Mouse (Mus musculus): ENCODE data around the gene Gm21954. TPM values are rescaled to one million over a fixed set of nuclear protein-coding genes. Genes with fewer than 3 reads are reported as not detected.
A peak's percentile ranks its signal among the peaks of the same experiment; 100 is the strongest.

Gene Gm21954
- total and polyA plus RNA-seq, 2 experiments from 2014 or later: not detected

DNA sequence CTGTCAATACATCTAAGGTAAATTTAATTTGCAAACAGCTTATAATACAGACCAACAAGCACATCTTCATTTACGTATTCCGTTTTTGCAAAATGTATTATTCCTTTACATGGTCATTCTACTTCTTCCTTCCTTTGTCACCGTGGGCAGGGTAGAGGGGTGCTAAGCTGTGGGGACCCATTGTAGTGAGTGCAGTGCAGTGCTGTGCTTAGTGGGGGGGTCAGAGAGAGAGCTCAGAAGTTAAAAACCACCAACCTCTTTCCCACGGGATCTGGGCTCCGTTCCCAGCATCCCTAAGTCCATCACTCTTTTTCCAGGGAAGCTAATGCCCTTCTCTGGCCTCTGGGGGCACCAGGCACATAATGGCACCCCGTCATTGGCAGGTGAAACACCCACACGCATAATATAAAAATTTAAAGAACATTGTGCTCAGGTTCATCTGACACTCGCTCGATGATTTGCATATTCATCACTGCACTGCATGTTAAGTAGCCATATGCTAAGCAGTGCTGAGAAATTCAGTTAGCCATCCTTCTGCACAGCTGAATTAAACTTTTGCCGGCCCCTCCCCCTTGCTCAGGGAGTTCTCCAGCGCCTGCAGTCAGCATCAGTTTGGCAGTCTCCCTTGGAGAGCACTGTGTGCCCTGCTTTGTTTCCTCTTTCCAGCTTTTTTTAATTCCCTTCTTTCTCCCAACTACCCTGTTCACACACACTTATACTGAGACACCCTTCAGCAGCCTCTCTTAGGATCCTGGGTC lies 48.2 kb downstream of the Gm21954 start:
- peaks cover 17% of the 10 kb centered on the region for H3K4me1 ChIP-seq (ENCODE audit: insufficient read depth)
- no peaks in the 10 kb centered on the region for H3K27me3 ChIP-seq (ENCODE audit: insufficient read depth, low read length)
- H3K27ac ChIP-seq (ENCODE audit: low read depth, low read length): peak overlapping the region; percentile 82
- H3K36me3 ChIP-seq (ENCODE audit: insufficient read depth): no peaks in the 10 kb centered on the region
- 0 out of 2 replicates have a peak overlapping the region, but pooled peaks have one; percentile 22 for H3K9ac ChIP-seq
- ATAC-seq (peak; percentile 95), DNase-seq (peak; percentile 79)
- no peaks in the 10 kb centered on the region for H3K9me3 ChIP-seq (ENCODE audit: low read length)
- TF ChIP-seq CTCF (IDR thresholded peaks at IDR 0.05; ENCODE audit: low read depth): peak; percentile 21; the same call in 1 of the 2 replicates
- WGBS: 9% methylated on average over 11 of the region's 11 CpGs
- 0 out of 2 replicates have a peak overlapping the region, but pooled peaks have one; percentile 2 for H3K4me3 ChIP-seq (ENCODE audit: low read depth, low read length)
- H3K4me2 ChIP-seq (ENCODE audit: low read depth): peak overlapping the region; percentile 34

DNA sequence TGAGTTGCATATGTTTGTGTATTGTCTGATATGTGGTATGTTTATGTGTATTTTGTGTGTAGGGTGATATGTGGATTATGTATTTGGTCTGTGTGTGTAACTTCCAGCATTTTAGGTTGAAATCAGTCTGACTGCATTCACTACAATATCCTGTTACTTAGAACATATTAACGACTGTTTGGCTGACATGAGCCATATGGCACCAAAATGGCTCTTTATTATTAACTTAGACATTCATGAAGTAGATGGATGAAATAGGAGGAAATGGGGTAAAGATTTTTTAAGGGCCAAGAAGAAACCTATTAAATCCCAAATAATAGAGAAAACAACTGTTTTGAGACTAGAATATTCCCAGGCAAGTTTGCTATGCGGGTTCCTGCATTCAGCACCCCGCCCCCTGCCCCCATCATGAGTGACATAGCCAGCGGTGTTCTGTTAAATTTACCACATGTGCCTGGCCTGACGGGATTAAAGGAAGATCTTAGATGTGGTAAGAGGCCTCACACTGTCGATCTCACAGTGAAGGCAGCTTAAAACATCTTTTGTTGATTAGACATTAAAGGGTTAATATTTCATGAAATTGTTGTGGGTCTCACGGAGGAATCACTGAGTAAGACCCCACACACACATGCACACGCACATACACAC lies 51.5 kb downstream of the Gm21954 start:
- Histone ChIP-seq H3K4me2 (ENCODE audit: low read depth) (no peak overlapping the region), H3K9ac (no peak overlapping the region), H3K9me3 (ENCODE audit: low read length) (no peaks in the 10 kb centered on the region), H3K4me3 (ENCODE audit: low read depth, low read length) (no peak overlapping the region), H3K4me1 (ENCODE audit: insufficient read depth) (peaks cover 22% of the 10 kb centered on the region), H3K27me3 (ENCODE audit: insufficient read depth, low read length) (no peaks in the 10 kb centered on the region), H3K27ac (ENCODE audit: low read depth, low read length) (no peak overlapping the region), H3K36me3 (ENCODE audit: insufficient read depth) (no peaks in the 10 kb centered on the region)
- ATAC-seq: no peak
- TF ChIP-seq CTCF (IDR thresholded peaks at IDR 0.05; ENCODE audit: low read depth): no peak
- 44% methylated on average over 8 of the region's 8 CpGs for WGBS
- DNase-seq: no peak

DNA sequence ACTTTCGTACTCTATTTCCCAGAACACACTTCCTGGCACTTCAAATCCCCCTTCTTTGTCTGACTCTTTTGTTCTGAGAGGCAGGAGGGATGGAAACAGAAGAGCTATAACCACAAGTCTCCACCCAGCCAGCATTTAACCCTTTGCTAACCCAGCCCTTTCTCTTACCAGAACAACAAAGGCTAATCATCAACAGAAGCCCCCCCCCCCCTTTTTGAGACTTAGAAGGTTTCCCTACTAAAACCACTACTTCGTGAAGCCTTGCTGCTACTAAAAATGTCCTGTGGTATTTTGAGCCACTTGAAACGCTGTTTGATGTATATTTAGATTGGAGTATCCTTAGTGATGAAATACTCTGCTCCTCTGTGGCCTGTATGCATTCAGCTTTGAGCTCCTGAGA lies 52.7 kb downstream of the Gm21954 start:
- H3K9ac ChIP-seq: no peak overlapping the region
- H3K4me1 ChIP-seq (ENCODE audit: insufficient read depth): peaks cover 29% of the 10 kb centered on the region
- no peak for TF ChIP-seq CTCF (IDR thresholded peaks at IDR 0.05; ENCODE audit: low read depth)
- no peak overlapping the region for H3K4me2 ChIP-seq (ENCODE audit: low read depth)
- H3K27me3 ChIP-seq (ENCODE audit: insufficient read depth, low read length): no peaks in the 10 kb centered on the region
- H3K4me3 ChIP-seq (ENCODE audit: low read depth, low read length): no peak overlapping the region
- ATAC-seq (no peak), DNase-seq (no peak)
- H3K36me3 ChIP-seq (ENCODE audit: insufficient read depth): no peaks in the 10 kb centered on the region
- no peaks in the 10 kb centered on the region for H3K9me3 ChIP-seq (ENCODE audit: low read length)
- H3K27ac ChIP-seq (ENCODE audit: low read depth, low read length): peak overlapping the region; percentile 59
- WGBS: 18% methylated on average over 3 of the region's 3 CpGs

DNA sequence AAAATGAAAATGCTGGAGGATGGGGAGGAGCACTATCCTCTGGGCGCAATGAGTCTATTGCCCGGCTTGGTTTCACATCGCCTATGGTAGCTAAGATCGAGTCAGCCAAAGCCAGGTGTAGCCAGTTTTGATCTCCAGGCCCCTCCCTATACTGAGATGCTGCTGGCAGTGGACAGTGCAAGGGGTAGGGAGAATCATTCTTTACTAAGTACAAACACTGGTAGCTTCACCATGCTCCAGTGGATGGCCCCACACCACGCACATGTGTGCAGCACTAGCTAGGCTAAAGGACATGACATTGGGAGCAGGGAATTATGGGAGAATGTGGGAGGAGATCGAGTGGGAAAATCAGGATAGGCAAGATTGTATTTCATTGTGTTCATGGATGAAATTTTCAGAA lies 53.2 kb downstream of the Gm21954 start:
- Histone ChIP-seq H3K9ac (no peak overlapping the region), H3K4me1 (ENCODE audit: insufficient read depth) (peaks cover 25% of the 10 kb centered on the region), H3K9me3 (ENCODE audit: low read length) (no peaks in the 10 kb centered on the region), H3K4me2 (ENCODE audit: low read depth) (no peak overlapping the region), H3K4me3 (ENCODE audit: low read depth, low read length) (no peak overlapping the region), H3K27me3 (ENCODE audit: insufficient read depth, low read length) (no peaks in the 10 kb centered on the region), H3K36me3 (ENCODE audit: insufficient read depth) (no peaks in the 10 kb centered on the region), H3K27ac (ENCODE audit: low read depth, low read length) (0 out of 2 replicates have a peak overlapping the region, but pooled peaks have one; percentile 24)
- DNase-seq: no peak
- WGBS: 63% methylated on average over 6 of the region's 6 CpGs
- no peak for ATAC-seq
- no peak for TF ChIP-seq CTCF (IDR thresholded peaks at IDR 0.05; ENCODE audit: low read depth)

DNA sequence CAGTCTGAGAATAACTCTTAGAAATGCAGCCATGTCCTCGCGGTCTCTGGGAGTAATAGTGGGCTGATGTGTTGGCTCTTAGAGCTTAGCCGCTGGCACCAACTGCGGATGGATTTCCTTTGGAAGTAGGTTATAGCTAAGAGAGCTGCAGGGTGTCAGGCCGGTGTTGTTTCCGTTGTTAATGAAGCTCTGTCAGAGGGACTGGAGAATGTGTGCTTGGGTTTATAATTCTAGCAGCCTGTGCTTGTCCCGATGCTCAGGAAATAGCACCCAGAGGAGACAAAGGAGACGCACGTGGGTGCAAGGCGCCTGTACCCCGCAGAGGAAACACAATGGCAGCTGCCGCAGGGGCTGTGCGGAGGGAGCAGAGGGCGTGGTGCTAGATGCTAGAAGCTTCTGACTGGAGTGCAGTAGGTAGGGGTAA lies 56.5 kb downstream of the Gm21954 start:
- Histone ChIP-seq H3K27me3 (ENCODE audit: insufficient read depth, low read length) (no peaks in the 10 kb centered on the region), H3K9ac (peak overlapping the region; percentile 45), H3K36me3 (ENCODE audit: insufficient read depth) (no peaks in the 10 kb centered on the region), H3K4me2 (ENCODE audit: low read depth) (peak overlapping the region; percentile 38), H3K9me3 (ENCODE audit: low read length) (no peaks in the 10 kb centered on the region), H3K4me3 (ENCODE audit: low read depth, low read length) (no peak overlapping the region), H3K27ac (ENCODE audit: low read depth, low read length) (peak overlapping the region; percentile 91), H3K4me1 (ENCODE audit: insufficient read depth) (peaks cover 17% of the 10 kb centered on the region)
- no peak for TF ChIP-seq CTCF (IDR thresholded peaks at IDR 0.05; ENCODE audit: low read depth)
- WGBS: 3% methylated on average over 14 of the region's 14 CpGs
- peak; percentile 94 for ATAC-seq
- peak; percentile 86 for DNase-seq

Other genes with a start within 250 kb of the Gm21954 start
- 311 and 347 TPM in 2 replicates for gene Dclk1, start 229.8 kb downstream of the Gm21954 start, total RNA-seq (2014; rRNA removed)
- 143 and 219 TPM in 2 replicates for gene Dclk1, start 229.8 kb downstream of the Gm21954 start, polyA plus RNA-seq (2015; fragmentation: Nextera tagmentation; extraction: Ambion mirVana)